Mouse (Mus musculus): ENCODE data around the gene Gna12. TPM values are rescaled to one million over a fixed set of nuclear protein-coding genes. Genes with fewer than 3 reads are reported as not detected.

The Gna12 gene
- 26.8 to 30.5 TPM (median 27.8 TPM) in 4 replicates for total RNA-seq (2023)

DNA sequence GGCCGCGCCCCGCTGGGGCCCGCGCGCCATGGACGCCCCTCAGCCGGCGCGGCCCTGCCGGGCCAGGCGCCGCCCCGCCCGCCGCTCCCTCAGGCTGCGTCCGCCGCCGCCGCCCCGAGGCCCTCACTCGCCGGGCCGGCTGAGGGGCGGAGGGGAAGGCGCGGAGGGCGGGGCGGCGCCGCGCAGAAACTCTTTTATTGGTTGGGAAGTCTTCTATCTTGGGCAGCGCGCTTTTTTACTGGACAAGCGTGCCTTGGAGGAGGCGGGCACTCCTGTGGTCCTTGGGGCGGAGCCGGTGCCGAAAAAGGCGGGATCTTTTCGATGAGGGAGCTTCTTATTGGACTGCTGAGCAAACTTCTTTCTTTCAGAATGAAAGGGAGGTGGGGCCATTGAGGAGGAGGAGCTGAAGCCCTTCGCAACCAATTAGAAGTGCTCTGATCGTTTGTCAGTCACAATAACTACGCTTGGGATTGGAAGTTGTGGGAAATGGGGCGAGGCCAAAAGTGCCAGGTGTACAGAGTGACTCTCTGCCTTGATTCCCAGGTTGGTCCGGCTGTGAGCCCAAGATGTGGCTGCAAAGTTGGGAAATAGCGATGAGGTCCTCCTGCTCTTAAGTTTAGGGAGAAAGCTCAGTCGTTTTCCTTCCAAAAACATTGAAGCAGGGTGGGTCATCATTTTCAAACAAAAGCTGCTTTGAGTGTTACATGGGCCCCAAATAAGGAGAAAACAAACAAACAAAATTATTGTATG is at the start of gene Gna12:
Gna12 (minus strand) TSS at position 118 of the 750 bp plus-strand sequence.

DNA sequence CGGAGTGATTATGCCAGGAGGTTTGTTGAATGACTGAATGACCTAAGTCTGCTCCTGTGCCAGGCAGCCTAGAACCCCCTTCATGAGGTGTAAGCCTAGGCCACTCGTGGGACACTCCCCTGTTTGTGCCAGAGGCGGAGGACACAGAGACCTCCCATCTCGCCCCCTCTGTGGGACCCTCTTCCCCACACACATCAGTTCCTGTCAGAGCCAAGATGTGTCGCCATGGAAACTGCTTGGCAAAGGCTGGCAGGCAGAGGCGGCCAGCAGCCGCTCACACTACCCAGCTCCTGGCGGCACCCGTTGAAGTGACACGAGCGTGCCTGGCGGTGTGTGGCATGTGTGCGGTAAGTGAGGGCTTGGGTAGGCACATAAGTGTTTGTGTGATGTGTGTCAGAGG is 106.4 kb downstream of the Gna12 start, which contains the start of gene Amz1:
Amz1 (plus strand) TSS at position 306 of the 400 bp plus-strand sequence.

Other genes starting within 250 kb of the Gna12 start
- 22.3 to 28.2 TPM (median 26.6 TPM) in 4 replicates for gene Lfng, start 223.1 kb downstream of the Gna12 start, total RNA-seq (2023)
- 103 to 111 TPM (median 110 TPM) in 4 replicates for gene Ttyh3, start 181.4 kb downstream of the Gna12 start, total RNA-seq (2023)
- gene Iqce, start 128.1 kb downstream of the Gna12 start, total RNA-seq (2023): 30.4 to 32.8 TPM (median 32.3 TPM) in 4 replicates
- 24.3 to 26.1 TPM (median 24.8 TPM) in 4 replicates for gene Brat1, start 125.4 kb downstream of the Gna12 start, total RNA-seq (2023)
- 6.1 to 11.7 TPM (median 7.9 TPM) in 4 replicates for gene Amz1, start 106.3 kb downstream of the Gna12 start, total RNA-seq (2023)
- gene Card11, start 170.2 kb upstream of the Gna12 start, total RNA-seq (2023): 312 to 327 TPM (median 316 TPM) in 4 replicates

Measured in B cell, adult 62 days (primary cell).